Mouse (Mus musculus) cerebellum, adult 2 months (tissue): Measurements from ENCODE around the gene Rhbdd3.

Experiments
- CTCF ChIP-seq: fragments of 200-500 bp; IDR thresholded peaks from 2 replicates; pipeline ENCODE4 v1.5.1; 2011; ENCODE audit warnings: low read depth, mild to moderate bottlenecking, control low read depth, low read length, moderate library complexity, borderline replicate concordance; ENCODE audit not compliant: insufficient read depth
- POLR2A ChIP-seq: fragments of 200-500 bp; IDR thresholded peaks from 2 replicates; pipeline ENCODE4 v1.6.1; 2011; ENCODE audit warnings: low read length, control low read depth, borderline replicate concordance; ENCODE audit not compliant: insufficient read depth

GRCm38 (mm10) chr11:5060756-5061412, 37.8 kb upstream of the Rhbdd3 start:
- TF ChIP-seq CTCF (no peak), POLR2A (no peak)
